Mouse (Mus musculus) heart, embryonic 14.5 days (tissue): ENCODE results near the gene Nxt1. TPM values are rescaled to one million over a fixed set of nuclear protein-coding genes. Genes with fewer than 3 reads are reported as not detected.

ENCODE experiments used
- ATAC-seq: fragments of 200-750 bp; cut with Nextera tagmentation; 2 replicates; pipeline ENCODE4 v1.8.0; 2017; ENCODE audit warnings: low read depth, moderate TSS enrichment; ENCODE audit not compliant: insufficient number of reproducible peaks, insufficient read depth, low FRiP score
- H3K27ac ChIP-seq, 2 experiments: fragments of 200-500 bp in 1 of 2; fragments of 300-500 bp in 1 of 2; sonication (generic) in 1 of 2; replicated peaks in 1 of 2; 2 replicates each; pipeline ENCODE4 v1.5.1; 2012 to 2014; ENCODE audit warnings: low read depth in 2 of 2, low read length in 2 of 2, control low read depth in 1 of 2, mild to moderate bottlenecking in 1 of 2, mixed read lengths in 1 of 2; ENCODE audit not compliant: control insufficient read depth in 1 of 2, insufficient read depth in 1 of 2
- H3K27me3 ChIP-seq: fragments of 300-500 bp; sonication (generic); 2 replicates; pipeline ENCODE4 v1.6.1; 2014; ENCODE audit warnings: mild to moderate bottlenecking, low read length, control low read depth; ENCODE audit not compliant: control insufficient read depth, insufficient read depth
- H3K36me3 ChIP-seq: fragments of 300-500 bp; sonication (generic); 2 replicates; pipeline ENCODE4 v1.6.1; 2014; ENCODE audit warnings: mild to moderate bottlenecking, control low read depth, low read length, mixed read lengths; ENCODE audit not compliant: control insufficient read depth, insufficient read depth
- H3K4me1 ChIP-seq, 2 experiments: fragments of 200-500 bp in 1 of 2; fragments of 300-500 bp in 1 of 2; sonication (generic) in 1 of 2; 2 replicates each; pipeline ENCODE4 v1.6.1; 2012 to 2014; ENCODE audit warnings: low read length in 2 of 2, control low read depth in 1 of 2, mixed read lengths in 1 of 2; ENCODE audit not compliant: control insufficient read depth in 2 of 2, insufficient read depth in 2 of 2
- H3K4me2 ChIP-seq: fragments of 300-500 bp; sonication (generic); 2 replicates; pipeline ENCODE4 v1.6.1; 2014; ENCODE audit warnings: mild to moderate bottlenecking, low read length
- H3K4me3 ChIP-seq, 2 experiments: fragments of 200-500 bp in 1 of 2; fragments of 300-500 bp in 1 of 2; sonication (generic) in 1 of 2; 2 replicates each; pipeline ENCODE4 v1.5.1; 2012 to 2014; ENCODE audit warnings: low read length in 2 of 2, mild to moderate bottlenecking in 2 of 2, control low read depth in 1 of 2, low read depth in 1 of 2, moderate library complexity in 1 of 2; ENCODE audit not compliant: control insufficient read depth in 1 of 2, insufficient read depth in 1 of 2
- H3K9ac ChIP-seq: fragments of 300-500 bp; sonication (generic); 2 replicates; pipeline ENCODE4 v1.6.1; 2014; ENCODE audit warnings: mild to moderate bottlenecking, low read length
- H3K9me3 ChIP-seq: fragments of 300-500 bp; sonication (generic); 2 replicates; pipeline ENCODE4 v1.6.1; 2016; ENCODE audit warnings: low read length, control low read depth; ENCODE audit not compliant: control insufficient read depth
- WGBS: fragments of 180-500 bp; shearing (Covaris S2); extraction: QIAGEN DNeasy Blood & Tissue Kit; methylation state at CpG from one replicate; pipeline ENCODE4 v1.1.7; 2014; 5-methylcytosine and 5-hydroxymethylcytosine counted together
- polyA plus RNA-seq: library from polyadenylated mRNA; unstranded; fragments of >200 nt; fragmentation: Nextera tagmentation; extraction: Ambion mirVana; gene quantifications from 2 replicates; pipeline ENCODE4 v1.2.1, GENCODE M21; 2014

Gene Nxt1
- polyA plus RNA-seq, 1 experiment from 2014 or later = 52.3 TPM

GRCm38 (mm10) chr2:148717072-148717471 lies 44.7 kb downstream of the Nxt1 start:
- no peak overlapping the region for H3K4me3 ChIP-seq
- peaks cover 5 to 19% of the 10 kb centered on the region in 2 experiments for H3K4me1 ChIP-seq
- no peak overlapping the region for H3K9ac ChIP-seq
- no peak for ATAC-seq
- H3K36me3 ChIP-seq = no peaks in the 10 kb centered on the region
- H3K27ac ChIP-seq = peak overlapping the region; percentile 1 to 72; a peak in 3 of 4 replicates
- 35% methylated on average over 2 of the region's 2 CpGs for WGBS
- no peaks in the 10 kb centered on the region for H3K27me3 ChIP-seq
- H3K9me3 ChIP-seq = no peaks in the 10 kb centered on the region
- peak overlapping the region; percentile 16; the same call in 1 of the 2 replicates for H3K4me2 ChIP-seq

- H3K27ac ChIP-seq = no peak overlapping the region
- no peak overlapping the region for H3K4me2 ChIP-seq
- no peaks in the 10 kb centered on the region for H3K36me3 ChIP-seq
- no peak overlapping the region for H3K9ac ChIP-seq
- H3K9me3 ChIP-seq = no peaks in the 10 kb centered on the region
- no peak for ATAC-seq
- WGBS = 69% methylated on average over 2 of the region's 2 CpGs
- no peak overlapping the region for H3K4me3 ChIP-seq
- no peaks in the 10 kb centered on the region for H3K27me3 ChIP-seq
- H3K4me1 ChIP-seq = peaks cover 5 to 19% of the 10 kb centered on the region in 2 experiments
These were observed 47.0 kb downstream of the Nxt1 start for GRCm38 (mm10) chr2:148719271-148719995.

Other genes starting within 250 kb of the Nxt1 start
- gene Cd93, start 229.0 kb upstream of the Nxt1 start, polyA plus RNA-seq = 31.2 and 32.0 TPM in 2 replicates
- 15.6 and 17.9 TPM in 2 replicates for gene Gzf1, start 8.4 kb downstream of the Nxt1 start, polyA plus RNA-seq
- gene Napb, start 59.9 kb downstream of the Nxt1 start, polyA plus RNA-seq = 3.0 and 3.4 TPM in 2 replicates
- not detected in 2 replicates for gene Cstl1, start 77.8 kb downstream of the Nxt1 start, polyA plus RNA-seq
- gene Cst11, start 98.9 kb downstream of the Nxt1 start, polyA plus RNA-seq = not detected in 2 replicates
- not detected in 2 replicates for gene 8030411F24Rik, start 109.4 kb downstream of the Nxt1 start, polyA plus RNA-seq
- not detected in 2 replicates for gene Cst12, start 116.8 kb downstream of the Nxt1 start, polyA plus RNA-seq
- not detected in 2 replicates for gene Cst8, start 126.2 kb downstream of the Nxt1 start, polyA plus RNA-seq
- not detected in 2 replicates for gene Cst13, start 147.5 kb downstream of the Nxt1 start, polyA plus RNA-seq
- 3.0 and 6.8 TPM in 2 replicates for gene Cst9, start 162.5 kb downstream of the Nxt1 start, polyA plus RNA-seq
- gene 9230104L09Rik, start 192.4 kb downstream of the Nxt1 start, polyA plus RNA-seq = 0.32 TPM in 1 of 2 replicates, not detected in the other
- 901 and 992 TPM in 2 replicates for gene Cst3, start 203.1 kb downstream of the Nxt1 start, polyA plus RNA-seq